Mouse (Mus musculus) cerebellum, adult 8-10 months (tissue): ENCODE data around the gene Mettl27.
"Not testable (repeated sequence)": the region's sequence is repeated elsewhere in the genome, so short reads cannot be mapped to it uniquely, and the experiment has no call there.

Experiments used
- DNase-seq: peaks from one replicate; pipeline ENCODE4 v3.0.0; 2022

Mettl27 gene

GRCm38 (mm10) chr5:134921106-134921505 is 11.1 kb upstream of the Mettl27 start:
- DNase-seq = no peak

DNA sequence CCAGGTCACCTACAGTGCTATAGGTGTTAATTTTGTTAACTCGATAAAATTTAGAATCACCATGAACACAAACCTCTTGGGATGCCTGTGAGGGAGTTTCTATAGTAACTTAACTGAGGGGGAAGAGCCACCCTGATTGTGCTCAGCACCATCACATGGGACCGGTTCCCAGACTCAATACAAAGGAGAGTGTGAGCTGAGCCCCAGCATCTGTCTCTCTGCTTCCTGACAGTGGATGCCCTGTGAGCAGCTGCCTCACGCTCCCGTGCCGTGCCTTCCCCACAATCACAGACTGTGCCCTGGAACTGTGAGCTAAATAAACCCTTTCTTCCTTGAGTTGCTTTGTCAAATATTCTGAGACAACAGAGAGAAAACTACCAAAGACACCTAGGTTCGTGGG is 9.0 kb upstream of the Mettl27 start:
- no peak for DNase-seq

GRCm38 (mm10) chr5:134926726-134927125 is 5.4 kb upstream of the Mettl27 start:
- no peak for DNase-seq

DNA sequence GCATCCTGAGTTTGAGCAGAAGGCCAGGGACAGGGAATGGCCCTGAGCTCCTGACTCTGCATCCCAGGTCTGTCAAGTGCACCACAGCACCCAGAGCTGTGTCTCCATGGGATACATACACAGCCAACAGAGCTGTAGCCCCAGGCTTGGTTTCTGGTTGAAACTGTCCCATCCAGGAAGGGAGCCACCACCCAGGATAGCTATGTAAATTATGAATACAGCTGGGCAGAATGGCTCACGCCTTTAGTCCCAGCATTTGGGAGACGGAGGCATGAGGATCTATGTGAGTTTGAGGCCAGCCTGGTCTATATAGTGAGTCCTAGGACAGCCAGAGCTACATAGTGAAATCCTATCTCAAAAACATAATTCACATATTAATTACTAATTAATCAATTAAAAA is 2.2 kb upstream of the Mettl27 start:
- no peak for DNase-seq

DNA sequence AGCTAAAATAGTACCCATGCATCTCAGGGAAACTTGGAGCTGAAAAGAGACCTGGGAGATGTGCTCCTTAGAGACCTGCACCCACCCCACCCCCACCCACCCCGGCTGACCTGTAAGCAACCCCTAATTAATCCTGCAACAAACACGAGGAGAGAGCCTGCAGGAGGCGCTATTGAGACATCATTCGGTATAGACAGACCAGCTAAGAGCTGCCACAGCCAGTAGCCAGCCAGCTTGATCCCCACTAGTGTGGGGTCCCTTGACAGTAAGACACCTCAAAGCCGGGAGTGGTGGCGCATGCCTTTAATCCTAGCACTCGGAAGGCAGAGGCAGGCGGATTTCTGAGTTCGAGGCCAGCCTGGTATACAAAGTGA is 722 bp downstream of the Mettl27 start:
- peak; percentile 38 for DNase-seq

DNA sequence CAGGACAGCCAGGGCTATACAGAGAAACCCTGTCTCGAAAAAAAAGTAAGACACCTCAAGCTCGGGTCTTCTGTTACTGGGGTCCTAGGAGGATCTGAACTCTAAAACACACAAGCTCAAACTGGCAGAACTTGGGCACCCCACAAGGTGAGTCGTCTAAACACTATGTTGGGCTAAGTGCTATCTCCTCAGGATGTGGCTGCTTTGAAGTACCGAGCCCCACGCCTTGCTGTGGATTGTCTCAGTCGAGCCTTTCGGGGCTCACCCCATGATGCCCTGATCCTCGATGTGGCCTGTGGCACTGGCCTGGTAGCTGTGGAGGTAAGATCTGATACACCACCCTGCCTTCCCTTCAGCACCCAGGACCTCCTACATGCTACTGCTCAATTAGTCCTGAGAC is 1.1 kb downstream of the Mettl27 start:
- DNase-seq = no peak

DNA sequence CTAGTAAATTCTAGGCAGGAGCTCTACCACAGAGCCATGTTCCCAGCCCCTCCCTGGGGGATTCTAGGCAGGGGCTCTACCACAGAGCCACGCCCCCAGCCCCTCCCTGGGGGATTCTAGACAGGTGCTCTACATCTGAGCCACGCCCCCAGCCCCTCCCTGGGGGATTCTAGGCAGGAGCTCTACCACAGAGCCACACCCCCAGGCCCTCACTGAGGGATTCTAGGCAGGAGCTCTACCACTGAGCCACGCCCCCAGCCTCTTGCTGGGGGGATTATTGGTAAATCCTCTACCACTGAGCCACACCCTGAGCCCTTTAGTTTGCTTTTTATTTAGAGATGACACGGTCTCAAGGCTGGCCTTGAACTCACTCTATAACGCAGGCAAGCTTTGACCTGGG is 1.5 kb downstream of the Mettl27 start:
- DNase-seq = not testable (repeated sequence)

GRCm38 (mm10) chr5:134934666-134935065 is 2.5 kb downstream of the Mettl27 start:
- DNase-seq = no peak

GRCm38 (mm10) chr5:134936051-134936450 is 3.9 kb downstream of the Mettl27 start:
- no peak for DNase-seq

GRCm38 (mm10) chr5:134936626-134937185 is 4.5 kb downstream of the Mettl27 start:
- DNase-seq = no peak

- DNase-seq = no peak
Observed at GRCm38 (mm10) chr5:134939069-134939468, 6.9 kb downstream of the Mettl27 start.

- not testable (repeated sequence) for DNase-seq
Observed at GRCm38 (mm10) chr5:134939554-134939953, 7.4 kb downstream of the Mettl27 start.

GRCm38 (mm10) chr5:134941472-134942209 is 9.5 kb downstream of the Mettl27 start:
- DNase-seq = no peak

DNA sequence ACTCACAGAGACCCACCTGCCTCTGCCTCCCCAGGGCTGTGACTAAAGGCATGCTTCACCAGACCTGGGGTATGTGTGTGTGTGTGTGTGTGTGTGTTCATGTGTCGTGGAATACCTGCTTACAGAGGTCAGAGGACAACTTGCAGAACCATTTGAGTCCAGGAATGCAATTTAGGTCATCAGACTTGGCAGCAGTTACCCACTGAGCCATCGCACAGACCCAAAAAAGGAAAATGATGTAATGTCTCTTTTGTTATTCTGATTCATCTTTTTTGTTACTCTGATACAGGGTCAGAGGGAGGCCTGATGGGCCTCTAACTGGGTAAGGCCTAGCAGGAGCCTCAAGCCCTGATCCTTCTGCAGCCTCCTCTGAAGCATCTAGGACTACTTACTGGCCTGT is 10.6 kb downstream of the Mettl27 start:
- DNase-seq = no peak

DNA sequence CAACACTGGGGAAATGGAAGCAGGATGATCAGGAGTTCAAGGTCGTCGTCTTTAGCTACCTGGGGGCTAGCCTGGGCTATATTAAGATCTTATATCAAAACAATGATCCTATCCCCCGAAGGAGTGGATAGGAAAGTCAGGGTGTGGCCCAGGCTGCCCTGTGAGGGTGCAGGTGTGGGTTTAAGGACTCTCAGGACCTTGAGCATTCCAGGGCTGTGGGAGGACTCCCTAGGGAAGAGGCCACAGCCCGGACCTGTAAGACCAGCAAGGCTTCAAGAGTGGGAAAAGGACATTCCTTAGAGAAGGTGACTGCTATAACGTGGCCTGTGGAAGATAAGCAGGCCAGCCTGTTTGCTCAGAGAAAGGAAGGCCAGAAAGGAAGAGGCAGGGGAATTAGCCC is 12.0 kb downstream of the Mettl27 start:
- no peak for DNase-seq

DNA sequence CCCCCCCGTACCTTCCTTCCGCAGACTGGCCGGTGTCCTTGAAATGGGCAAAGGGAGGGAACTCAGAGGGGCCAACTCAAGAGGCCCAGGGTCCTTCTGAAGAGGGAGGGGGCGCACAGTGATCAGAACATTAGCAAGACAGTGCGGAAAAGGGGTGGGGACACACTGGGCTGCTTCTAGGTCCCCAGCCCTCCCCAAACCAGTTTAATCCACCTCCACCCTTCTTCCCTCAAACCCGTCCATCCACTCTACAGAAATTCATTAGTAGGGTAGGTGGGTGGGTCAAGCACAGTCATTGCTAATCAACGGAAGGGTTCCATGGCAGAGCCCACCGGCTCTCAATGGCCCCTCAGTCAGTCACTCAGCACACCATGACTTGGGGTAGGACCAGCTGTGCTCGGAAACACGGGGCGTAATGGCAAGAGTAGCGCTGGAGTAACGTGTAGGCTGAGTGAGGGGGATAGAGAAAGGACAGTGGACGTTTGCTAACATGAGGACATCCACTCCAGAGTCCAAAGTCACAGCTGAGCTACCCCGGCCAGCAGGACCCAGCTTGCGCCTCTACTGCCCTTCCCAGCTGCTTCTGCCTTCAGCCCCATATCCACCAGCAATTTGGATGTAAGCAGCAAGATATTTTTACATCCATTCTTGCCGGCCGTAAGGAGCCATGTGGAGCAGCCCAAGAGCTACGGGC is 13.2 kb downstream of the Mettl27 start:
- no peak for DNase-seq

GRCm38 (mm10) chr5:134946063-134946856 is 14.1 kb downstream of the Mettl27 start:
- DNase-seq = no peak

GRCm38 (mm10) chr5:134946857-134947255 is 14.7 kb downstream of the Mettl27 start, which contains the start of gene Cldn4:
TSS of gene Cldn4 (minus strand) at chr5:134946934.
- no peak for DNase-seq

GRCm38 (mm10) chr5:134947420-134948084 is 15.4 kb downstream of the Mettl27 start:
- DNase-seq = no peak

DNA sequence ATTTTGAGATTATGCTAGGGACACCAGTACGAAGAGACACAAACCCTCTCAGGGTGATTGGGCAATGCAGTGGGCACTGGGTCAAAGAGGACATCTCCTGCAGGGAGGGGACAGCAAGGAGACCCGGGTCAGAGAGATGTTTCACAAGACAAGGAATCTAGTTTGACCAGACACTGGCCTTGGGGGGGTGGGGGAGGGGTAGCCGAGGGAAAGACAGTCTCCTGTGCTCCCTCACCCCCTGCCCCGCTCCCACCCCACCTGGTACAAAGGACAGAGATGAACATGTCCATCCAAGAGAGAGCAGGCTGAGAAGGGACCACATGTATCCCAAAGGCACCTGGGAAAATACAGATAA is 15.9 kb downstream of the Mettl27 start:
- no peak for DNase-seq

DNA sequence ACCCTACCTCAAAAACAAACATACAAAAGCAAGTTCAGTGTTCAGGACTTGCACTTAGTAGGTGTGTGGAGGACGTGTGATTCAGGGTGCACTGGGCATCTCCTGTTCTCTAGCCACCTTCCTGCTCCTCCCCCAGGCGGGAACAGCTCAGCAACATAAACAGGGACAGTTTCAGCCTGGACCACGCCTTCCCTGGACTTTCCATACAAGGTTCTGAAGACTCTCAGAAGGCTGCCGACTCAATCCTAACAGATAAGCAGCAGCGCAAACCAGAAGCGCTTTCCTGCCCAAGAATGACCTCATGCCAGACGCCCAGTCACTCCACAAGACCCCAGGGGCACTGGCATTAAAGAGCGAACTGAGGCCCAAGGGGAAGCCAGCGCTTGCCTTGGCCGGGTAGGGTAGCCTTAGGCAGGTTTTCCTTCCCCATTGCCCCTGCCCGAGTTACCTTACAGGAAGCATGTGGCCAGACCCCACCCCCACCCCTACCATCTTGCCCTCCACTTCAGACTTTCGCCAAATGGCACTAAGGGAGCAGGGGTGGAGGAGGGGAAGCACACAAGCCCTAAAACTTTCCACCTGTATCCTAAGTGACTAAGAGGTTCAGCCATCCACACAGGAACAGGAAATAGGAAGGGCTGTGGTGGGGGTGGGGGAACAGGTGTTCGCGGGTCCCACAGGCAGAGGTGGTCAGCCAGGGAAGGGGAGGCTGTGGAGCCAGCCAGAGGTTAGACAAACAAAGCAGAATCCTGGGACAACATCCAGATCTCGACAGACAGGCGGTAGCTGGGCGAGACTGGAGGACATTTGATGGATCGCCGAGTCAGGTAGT is 19.1 kb downstream of the Mettl27 start:
- no peak for DNase-seq

- DNase-seq = no peak
Observed at GRCm38 (mm10) chr5:134955491-134955890, 23.3 kb downstream of the Mettl27 start.
